Mouse (Mus musculus) midbrain, embryonic 16.5 days (tissue): ENCODE results near the gene Ror1. TPM values are rescaled to one million over a fixed set of nuclear protein-coding genes. Genes with fewer than 3 reads are reported as not detected.

ENCODE experiments used
- ATAC-seq: fragments of 200-750 bp; cut with Nextera tagmentation; 2 replicates; pipeline ENCODE4 v1.8.0; 2017; ENCODE audit warnings: moderate TSS enrichment
- H3K27ac ChIP-seq: fragments of 300-500 bp; sonication (generic); 2 replicates; pipeline ENCODE4 v1.5.1; 2014; ENCODE audit warnings: mild to moderate bottlenecking, low read length, mixed read lengths
- H3K27me3 ChIP-seq: fragments of 300-500 bp; sonication (generic); 2 replicates; pipeline ENCODE4 v1.6.1; 2014; ENCODE audit warnings: low read depth, low read length, mixed read lengths; ENCODE audit not compliant: control insufficient read depth, insufficient read depth
- H3K36me3 ChIP-seq: fragments of 300-500 bp; sonication (generic); 2 replicates; pipeline ENCODE4 v1.6.1; 2014; ENCODE audit warnings: mild to moderate bottlenecking, low read length, moderate library complexity, mixed read lengths; ENCODE audit not compliant: control insufficient read depth, insufficient read depth
- H3K4me1 ChIP-seq: fragments of 300-500 bp; sonication (generic); 2 replicates; pipeline ENCODE4 v1.6.1; 2014; ENCODE audit warnings: mild to moderate bottlenecking, low read length, mixed read lengths; ENCODE audit not compliant: control insufficient read depth, insufficient read depth
- H3K4me2 ChIP-seq: fragments of 300-500 bp; sonication (generic); 2 replicates; pipeline ENCODE4 v1.6.1; 2014; ENCODE audit warnings: mild to moderate bottlenecking, low read length, mixed read lengths
- H3K4me3 ChIP-seq: fragments of 300-500 bp; sonication (generic); 2 replicates; pipeline ENCODE4 v1.5.1; 2014; ENCODE audit warnings: low read depth, mild to moderate bottlenecking, low read length, moderate library complexity, mixed read lengths
- H3K9ac ChIP-seq: fragments of 300-500 bp; sonication (generic); 2 replicates; pipeline ENCODE4 v1.6.1; 2014; ENCODE audit warnings: low read depth, low read length, mixed read lengths
- H3K9me3 ChIP-seq: fragments of 300-500 bp; sonication (generic); replicated peaks from 2 replicates; pipeline ENCODE4 v1.6.1; 2014; ENCODE audit warnings: mild to moderate bottlenecking, low read length, mixed read lengths; ENCODE audit not compliant: control insufficient read depth, poor library complexity, severe bottlenecking
- WGBS: fragments of 180-500 bp; shearing (Covaris S2); extraction: QIAGEN DNeasy Blood & Tissue Kit; methylation state at CpG from one replicate; pipeline ENCODE4 v1.1.7; 2014; 5-methylcytosine and 5-hydroxymethylcytosine counted together
- polyA plus RNA-seq: library from polyadenylated mRNA; unstranded; fragments of >200 nt; fragmentation: Nextera tagmentation; extraction: Ambion mirVana; gene quantifications from 2 replicates; pipeline ENCODE4 v1.2.1, GENCODE M21; 2015

Ror1 gene
- polyA plus RNA-seq, 1 experiment from 2014 or later = 0.84 TPM

- no peaks in the 10 kb centered on the region for H3K36me3 ChIP-seq
- 86% methylated on average over 1 of the region's 1 CpGs for WGBS
- H3K9me3 ChIP-seq = no peaks in the 10 kb centered on the region
- peaks cover 5% of the 10 kb centered on the region; the same call in 1 of the 2 replicates for H3K4me1 ChIP-seq
- H3K27ac ChIP-seq = no peak overlapping the region
- H3K27me3 ChIP-seq = no peaks in the 10 kb centered on the region
- no peak for ATAC-seq
- no peak overlapping the region for H3K9ac ChIP-seq
- no peak overlapping the region for H3K4me3 ChIP-seq
- H3K4me2 ChIP-seq = no peak overlapping the region
Observed at GRCm38 (mm10) chr4:100426101-100426500, 330.5 kb downstream of the Ror1 start.

DNA sequence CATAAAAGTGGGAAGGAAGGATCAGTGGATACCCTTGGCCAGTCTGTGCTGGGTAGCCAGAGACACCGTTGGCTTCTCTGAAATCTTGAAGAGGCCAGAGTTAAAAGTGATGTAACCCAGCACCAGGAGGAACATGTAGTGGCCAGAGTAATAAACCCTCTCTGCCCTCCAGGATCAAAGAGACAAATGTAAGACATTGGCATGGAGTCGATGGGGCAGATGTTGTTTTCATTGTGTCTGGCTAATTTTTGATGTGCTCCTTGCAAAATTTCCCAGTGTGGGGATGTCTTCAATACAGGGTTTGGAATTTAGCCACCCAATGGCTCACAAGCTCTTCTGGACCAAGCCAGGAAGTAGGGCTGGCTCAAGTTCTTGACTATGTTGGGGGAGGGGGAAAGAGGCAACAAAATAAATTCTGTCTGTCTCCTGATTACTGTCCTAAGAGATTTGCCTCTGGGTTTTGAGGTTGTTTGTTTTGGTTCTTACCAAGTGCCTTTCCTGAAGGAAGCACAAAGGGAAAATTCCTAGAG lies 333.8 kb downstream of the Ror1 start:
- Histone ChIP-seq H3K4me1 (no peaks in the 10 kb centered on the region), H3K9ac (no peak overlapping the region), H3K27me3 (no peaks in the 10 kb centered on the region), H3K4me3 (no peak overlapping the region), H3K4me2 (no peak overlapping the region), H3K27ac (no peak overlapping the region), H3K9me3 (no peaks in the 10 kb centered on the region), H3K36me3 (no peaks in the 10 kb centered on the region)
- no peak for ATAC-seq
- 94% methylated on average over 2 of the region's 2 CpGs for WGBS

DNA sequence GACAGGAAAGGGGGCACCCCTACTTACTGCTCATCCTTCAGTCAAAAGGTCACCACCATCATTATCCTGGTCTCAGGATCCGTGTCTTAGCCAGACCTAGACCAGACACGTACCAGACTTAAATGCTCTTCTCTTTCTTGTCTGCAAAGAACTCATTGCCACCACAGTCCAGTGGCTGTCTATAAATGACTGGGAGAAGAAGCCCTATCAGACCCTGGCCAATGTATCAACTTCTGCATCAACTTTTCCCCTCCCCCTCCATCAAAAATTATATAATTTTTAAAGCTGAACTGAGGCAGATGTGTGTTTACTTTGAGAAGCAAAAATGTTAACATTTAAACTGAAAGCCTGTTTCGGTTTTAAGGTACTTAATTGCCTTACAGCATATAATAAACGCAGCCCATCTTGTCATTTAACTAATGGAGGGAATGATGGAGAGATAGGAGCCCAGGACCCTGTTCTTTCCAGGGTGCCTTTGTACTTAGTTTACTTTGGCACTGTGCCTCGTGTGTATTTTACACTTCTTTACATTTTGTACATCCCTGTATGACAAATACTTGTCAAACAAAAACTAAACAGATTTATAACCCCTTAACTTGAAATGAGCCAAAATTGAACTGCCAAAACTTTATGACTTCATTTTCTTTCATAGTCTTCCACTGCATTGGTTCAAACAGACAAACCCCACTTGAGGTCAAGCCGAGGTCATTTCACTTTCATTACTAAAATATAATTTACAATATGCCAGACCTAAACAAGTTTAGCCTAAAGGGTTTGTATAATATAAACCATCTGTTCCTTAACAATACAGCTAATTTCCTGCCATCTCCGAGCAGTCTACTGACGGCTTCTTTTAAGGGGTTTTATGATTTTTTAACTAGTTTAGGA lies 339.9 kb downstream of the Ror1 start:
- WGBS = 85% methylated on average over 8 of the region's 8 CpGs
- Histone ChIP-seq H3K4me3 (no peak overlapping the region), H3K9me3 (no peaks in the 10 kb centered on the region), H3K27me3 (no peaks in the 10 kb centered on the region), H3K4me1 (no peaks in the 10 kb centered on the region), H3K27ac (no peak overlapping the region), H3K4me2 (no peak overlapping the region), H3K36me3 (no peaks in the 10 kb centered on the region), H3K9ac (no peak overlapping the region)
- no peak for ATAC-seq

GRCm38 (mm10) chr4:100436169-100436547 lies 340.6 kb downstream of the Ror1 start:
- Histone ChIP-seq H3K9ac (no peak overlapping the region), H3K27me3 (no peaks in the 10 kb centered on the region), H3K9me3 (no peaks in the 10 kb centered on the region), H3K4me3 (no peak overlapping the region), H3K27ac (no peak overlapping the region), H3K4me1 (no peaks in the 10 kb centered on the region), H3K4me2 (no peak overlapping the region), H3K36me3 (no peaks in the 10 kb centered on the region)
- ATAC-seq = no peak
- WGBS = 91% methylated on average over 4 of the region's 4 CpGs

- Histone ChIP-seq H3K36me3 (no peaks in the 10 kb centered on the region), H3K9ac (no peak overlapping the region), H3K27me3 (no peaks in the 10 kb centered on the region), H3K9me3 (no peaks in the 10 kb centered on the region), H3K4me1 (no peaks in the 10 kb centered on the region), H3K4me3 (no peak overlapping the region), H3K27ac (no peak overlapping the region), H3K4me2 (no peak overlapping the region)
- ATAC-seq = no peak
- WGBS = 79% methylated on average over 3 of the region's 3 CpGs
Observed at GRCm38 (mm10) chr4:100446897-100447296, 351.3 kb downstream of the Ror1 start.

DNA sequence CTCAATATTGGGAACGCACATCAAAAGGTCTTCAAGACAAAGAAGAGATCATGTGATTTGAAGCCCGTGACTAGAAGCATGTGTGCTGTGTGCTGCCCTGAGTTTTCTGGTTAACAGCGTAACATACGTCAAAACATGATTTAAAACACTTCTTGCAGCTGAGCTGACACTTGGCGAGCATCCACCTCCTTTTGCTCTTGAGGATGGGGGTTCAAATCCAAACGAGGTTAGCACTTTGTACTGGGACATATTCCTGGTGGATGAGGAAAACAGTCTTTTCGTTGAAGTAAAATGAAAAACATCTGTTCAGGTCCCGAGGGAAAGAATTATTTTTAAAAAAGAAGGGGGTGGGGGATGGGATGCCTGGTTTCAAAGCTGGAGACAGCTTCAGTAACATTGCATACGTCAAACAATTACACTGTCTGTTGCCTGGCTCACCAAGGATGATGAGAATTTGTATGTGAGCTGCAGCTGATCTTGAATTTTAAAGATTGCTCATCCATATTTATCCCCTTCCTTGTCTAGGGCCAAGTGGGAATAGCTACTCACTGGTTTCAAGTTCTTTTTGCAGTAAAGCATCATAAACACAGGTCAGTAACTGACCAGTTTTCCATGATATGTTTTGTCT lies 367.0 kb downstream of the Ror1 start:
- Histone ChIP-seq H3K27me3 (no peaks in the 10 kb centered on the region), H3K36me3 (no peaks in the 10 kb centered on the region), H3K4me3 (no peak overlapping the region), H3K27ac (no peak overlapping the region), H3K9ac (no peak overlapping the region), H3K4me2 (no peak overlapping the region), H3K9me3 (no peaks in the 10 kb centered on the region), H3K4me1 (peaks cover 3% of the 10 kb centered on the region; the same call in 1 of the 2 replicates)
- ATAC-seq = no peak
- 45% methylated on average over 9 of the region's 9 CpGs for WGBS

GRCm38 (mm10) chr4:100478592-100479321 lies 383.2 kb downstream of the Ror1 start, which contains the start of gene Ube2u:
Ube2u (plus strand) TSS chr4:100478849.
- H3K27ac ChIP-seq = no peak within 1 kb of the TSS
- peaks cover 5% of the 10 kb centered on the region; the same call in 1 of the 2 replicates for H3K4me1 ChIP-seq
- H3K36me3 ChIP-seq = no peaks in the 10 kb centered on the region
- peak within 1 kb of the TSS; percentile 32 for H3K4me3 ChIP-seq
- WGBS = 23% methylated on average over 15 of the region's 15 CpGs
- H3K4me2 ChIP-seq = peak within 1 kb of the TSS; percentile 62
- peak within 1 kb of the TSS; percentile 39; the same call in 1 of the 2 replicates for H3K9ac ChIP-seq
- H3K27me3 ChIP-seq = no peaks in the 10 kb centered on the region
- no peaks in the 10 kb centered on the region for H3K9me3 ChIP-seq
- peak; percentile 96 for ATAC-seq

DNA sequence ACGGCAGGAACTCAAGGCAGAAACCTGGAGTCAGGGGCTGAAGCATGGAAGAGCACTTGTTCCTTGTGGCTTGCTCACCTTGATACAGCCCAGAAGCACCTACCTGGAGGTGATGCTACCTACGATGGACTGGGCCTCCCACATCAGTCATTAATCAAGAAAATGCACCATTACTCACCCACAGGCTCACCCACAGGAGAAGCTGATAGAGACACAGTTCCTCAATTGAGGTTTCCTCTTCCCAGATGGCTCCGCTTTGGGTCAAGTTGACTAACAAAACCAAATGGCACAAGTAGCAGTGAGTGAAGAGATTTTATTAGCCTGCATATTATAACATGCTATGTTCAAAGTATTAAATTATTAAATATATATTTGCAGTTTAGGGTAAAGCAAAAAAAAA lies 392.9 kb downstream of the Ror1 start:
- no peaks in the 10 kb centered on the region for H3K9me3 ChIP-seq
- H3K4me2 ChIP-seq = no peak overlapping the region
- WGBS = 91% methylated on average over 3 of the region's 3 CpGs

More for the DNA sequence above, 392.9 kb downstream of the Ror1 start:
- Histone ChIP-seq H3K4me3 (no peak overlapping the region), H3K36me3 (no peaks in the 10 kb centered on the region), H3K4me1 (no peaks in the 10 kb centered on the region), H3K9ac (no peak overlapping the region), H3K27ac (no peak overlapping the region), H3K27me3 (no peaks in the 10 kb centered on the region)
- ATAC-seq = no peak
